Mouse (Mus musculus): ENCODE results near the gene Gse1.
A peak's percentile ranks its signal among the peaks of the same experiment; 100 is the strongest.

Gene Gse1

DNA sequence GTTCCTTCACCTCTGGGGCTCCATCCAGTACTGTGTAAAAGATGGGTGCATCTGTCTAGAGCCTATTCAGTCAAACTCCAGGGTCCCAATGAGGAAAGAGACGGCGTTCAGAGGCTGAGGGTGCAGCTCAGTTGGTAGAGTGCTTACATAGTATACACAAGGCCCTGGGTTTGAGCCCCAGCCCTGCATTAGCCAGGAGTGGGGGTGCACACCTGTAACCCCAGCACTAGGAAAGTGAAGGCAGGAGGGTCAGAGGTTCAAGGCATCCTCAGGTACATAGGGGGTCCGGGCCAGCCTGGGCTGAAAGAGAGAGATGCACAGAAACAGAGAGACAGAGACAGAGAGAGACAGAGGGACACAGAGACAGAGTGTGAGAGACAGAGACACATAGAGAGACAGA lies 15.0 kb upstream of the Gse1 start:
- DNase-seq: no peak

DNA sequence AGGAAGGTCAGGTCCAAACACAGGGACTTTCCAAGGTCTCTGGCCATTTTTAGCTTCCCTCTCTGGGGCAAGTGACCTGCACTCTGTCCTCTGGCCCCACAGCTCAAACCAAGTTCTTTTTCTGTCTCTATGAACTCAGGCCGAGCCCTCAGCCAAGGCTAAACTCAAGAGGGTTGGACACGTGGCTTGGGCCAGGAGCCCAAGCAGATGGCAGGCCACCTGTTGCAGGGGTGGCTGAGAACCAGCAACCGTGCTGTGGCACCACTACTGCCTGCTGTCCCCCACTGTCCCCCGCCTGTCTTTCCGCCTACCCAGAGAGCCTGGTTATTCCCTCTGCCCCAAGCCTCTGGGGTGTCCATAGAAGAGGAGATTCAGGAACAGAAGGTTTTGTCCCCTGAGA lies 14.3 kb upstream of the Gse1 start:
- peak; percentile 31 for DNase-seq

DNA sequence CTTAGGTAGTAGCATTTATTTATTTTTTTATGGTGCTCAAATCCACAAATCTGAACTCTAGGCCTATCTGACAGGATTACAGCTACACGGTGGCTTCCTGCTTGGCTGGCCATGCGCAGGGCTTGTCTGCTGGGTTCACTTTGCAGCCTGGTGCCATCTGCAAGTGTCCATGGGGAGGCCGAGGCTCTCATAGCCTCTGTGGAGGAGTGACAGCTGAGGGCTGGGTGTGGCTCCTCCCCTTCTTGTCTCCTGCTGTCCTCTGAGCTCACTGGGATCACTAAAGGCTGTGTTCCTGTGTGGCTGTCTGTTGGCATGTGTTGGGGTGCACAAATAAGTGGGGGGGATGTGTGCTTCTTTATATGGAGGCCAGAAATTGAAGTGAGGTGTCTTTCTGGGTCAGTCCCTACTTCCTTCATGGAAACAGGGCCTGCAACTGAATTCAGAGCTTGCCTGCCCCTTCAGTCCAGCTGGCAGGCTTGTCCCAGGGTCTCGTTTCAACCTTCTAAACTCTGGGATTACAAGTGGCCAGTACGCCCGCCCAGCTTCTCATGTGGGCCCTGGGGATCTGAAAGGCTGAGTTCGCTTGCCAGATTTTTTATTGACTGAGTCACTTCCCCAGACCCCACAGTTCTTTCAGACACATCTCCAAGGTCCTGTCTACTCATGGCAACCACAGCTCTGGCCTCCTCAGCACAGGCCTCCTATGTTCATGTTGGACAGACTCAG lies 12.7 kb upstream of the Gse1 start:
- DNase-seq: no peak

DNA sequence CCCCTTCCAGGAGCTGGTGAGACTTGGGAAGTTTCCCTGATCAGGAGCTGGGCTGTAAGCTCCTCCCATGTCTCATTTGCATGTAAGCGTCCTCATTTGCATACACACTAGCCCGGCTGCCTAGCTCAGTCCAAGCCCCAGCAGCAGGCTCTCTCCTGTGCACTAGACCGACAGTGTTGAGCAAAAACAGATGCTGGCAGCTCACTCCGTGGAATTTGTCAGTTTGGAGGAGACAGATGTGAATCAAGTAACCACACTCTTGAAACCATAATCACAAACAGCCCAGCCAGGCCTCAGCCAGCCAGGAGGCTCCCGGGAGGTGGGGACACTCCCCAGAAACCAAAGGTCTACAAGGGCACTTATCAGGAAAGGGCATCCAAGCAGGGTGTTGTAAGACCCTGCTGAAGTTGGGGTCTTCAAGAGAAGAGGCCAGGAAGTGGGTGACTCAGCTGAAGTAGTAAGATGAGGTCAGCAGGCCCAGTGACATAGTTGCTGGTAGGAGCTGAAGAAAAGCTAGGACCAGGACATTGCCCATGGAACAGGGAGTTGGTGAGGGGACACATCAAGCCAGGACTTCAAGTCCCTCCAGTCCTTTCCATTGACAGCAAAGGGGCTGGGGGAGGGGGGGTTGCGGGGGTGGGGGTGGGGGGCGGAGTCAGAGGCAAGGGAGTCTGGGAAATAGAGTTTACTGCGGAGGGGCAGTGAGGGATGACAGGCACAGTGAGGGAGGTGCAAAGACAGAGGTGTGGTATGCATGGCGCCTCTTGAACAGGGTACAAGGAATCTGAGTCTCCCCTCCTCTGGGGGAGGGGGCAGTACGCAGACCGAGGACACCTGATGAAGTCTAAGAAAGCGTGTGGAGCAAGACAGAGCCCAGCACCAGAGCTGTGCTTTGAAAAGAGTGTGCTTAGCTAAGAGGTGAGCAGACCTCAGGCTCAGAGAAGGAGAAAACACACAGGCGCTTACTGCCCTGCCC lies 11.1 kb upstream of the Gse1 start:
- peak; percentile 44 for DNase-seq

DNA sequence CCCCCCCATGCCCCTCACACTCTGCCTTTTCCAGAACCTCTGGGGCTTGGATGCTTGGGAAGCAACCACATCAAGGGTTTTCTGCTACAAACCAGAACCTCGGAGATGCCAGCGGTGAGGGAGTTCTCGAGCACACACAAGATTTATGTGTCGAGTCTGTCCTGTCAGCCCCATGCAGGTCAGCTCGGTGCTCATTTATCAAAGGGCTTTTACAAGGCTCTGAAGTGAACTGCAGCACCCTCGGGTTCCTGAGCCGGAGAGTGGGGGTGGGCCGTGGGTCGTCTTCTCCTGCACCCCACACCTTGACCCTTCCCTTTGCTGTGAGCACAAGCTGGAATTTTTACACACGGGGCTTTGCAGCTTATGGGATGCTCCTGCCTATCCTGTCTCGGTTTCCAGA lies 5.7 kb upstream of the Gse1 start:
- DNase-seq: no peak

DNA sequence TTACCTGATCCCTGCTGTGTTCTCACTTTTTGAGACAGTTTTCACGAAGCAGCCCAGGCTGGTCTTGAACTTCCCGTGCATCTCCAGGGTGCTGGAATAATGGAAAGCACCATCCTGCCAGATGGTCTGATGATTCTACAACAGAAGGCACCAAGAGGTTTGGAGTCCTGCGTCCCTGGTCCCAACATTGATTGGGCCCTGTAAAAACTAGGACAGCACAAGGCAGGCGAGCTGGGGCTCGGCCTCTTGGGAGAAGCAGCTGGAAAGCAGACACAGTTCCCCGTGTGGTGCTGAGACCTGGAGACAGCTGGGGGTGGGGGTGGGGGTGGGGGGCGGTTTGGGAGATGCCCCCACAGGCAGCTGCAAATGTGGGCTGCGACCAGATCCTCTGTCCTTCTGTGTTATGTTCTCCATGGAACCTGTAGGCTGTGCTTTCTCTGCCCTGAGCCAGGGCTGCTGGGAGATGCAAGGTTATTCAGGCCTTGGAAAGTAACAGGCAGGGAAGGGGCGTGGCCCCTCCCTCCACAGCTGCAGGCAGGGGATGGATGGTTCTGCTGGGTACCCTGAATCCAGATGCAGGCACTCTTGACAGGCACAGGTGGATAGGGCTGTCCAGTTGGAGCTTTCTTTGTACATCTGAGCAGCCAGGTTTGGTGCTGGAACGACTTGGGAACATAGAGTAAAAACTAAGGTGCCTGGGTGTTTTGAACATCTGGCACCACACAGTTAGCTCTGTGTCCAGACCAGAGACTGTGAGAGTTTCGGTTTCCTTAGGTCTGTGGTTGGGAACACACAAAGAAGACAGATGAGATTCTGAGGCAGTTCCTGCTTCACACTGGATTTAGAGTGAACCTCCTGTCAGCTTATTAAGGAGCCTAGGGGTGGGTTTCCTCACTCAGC lies 3.5 kb upstream of the Gse1 start:
- no peak for DNase-seq

DNA sequence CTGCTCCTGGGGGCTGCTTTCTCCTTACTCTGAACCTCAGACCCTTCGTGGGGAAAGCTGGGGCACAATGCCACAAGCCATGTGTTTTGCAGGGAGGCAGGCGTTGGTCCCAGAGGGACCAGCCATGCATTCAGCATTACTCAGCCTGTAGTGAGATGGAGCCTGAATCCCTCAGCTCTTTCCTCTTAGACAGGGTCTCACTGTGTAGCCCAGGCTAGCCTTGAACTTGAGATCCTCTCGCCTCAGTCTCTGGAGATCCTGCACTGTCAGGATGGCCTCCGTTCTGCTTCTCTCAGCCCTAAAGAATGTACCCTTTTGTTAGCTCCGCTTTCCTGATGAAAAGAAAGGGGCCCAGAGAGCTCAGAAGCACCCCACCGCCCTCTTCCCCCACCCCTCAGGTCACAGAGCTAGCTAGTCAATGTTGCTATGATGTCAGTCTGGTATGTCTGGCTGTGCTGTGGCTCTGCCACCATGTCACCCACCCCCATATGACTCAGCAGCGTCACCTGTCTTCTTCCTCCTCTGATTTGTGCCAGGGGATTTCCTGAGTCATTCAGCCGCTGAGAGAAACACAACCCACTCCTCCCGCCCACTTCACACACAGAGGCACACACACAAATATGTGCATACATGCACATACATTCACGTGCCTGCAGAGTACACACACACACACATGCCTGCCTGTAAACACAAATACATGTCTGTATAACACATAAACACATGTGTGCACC lies 2.7 kb upstream of the Gse1 start:
- no peak for DNase-seq

DNA sequence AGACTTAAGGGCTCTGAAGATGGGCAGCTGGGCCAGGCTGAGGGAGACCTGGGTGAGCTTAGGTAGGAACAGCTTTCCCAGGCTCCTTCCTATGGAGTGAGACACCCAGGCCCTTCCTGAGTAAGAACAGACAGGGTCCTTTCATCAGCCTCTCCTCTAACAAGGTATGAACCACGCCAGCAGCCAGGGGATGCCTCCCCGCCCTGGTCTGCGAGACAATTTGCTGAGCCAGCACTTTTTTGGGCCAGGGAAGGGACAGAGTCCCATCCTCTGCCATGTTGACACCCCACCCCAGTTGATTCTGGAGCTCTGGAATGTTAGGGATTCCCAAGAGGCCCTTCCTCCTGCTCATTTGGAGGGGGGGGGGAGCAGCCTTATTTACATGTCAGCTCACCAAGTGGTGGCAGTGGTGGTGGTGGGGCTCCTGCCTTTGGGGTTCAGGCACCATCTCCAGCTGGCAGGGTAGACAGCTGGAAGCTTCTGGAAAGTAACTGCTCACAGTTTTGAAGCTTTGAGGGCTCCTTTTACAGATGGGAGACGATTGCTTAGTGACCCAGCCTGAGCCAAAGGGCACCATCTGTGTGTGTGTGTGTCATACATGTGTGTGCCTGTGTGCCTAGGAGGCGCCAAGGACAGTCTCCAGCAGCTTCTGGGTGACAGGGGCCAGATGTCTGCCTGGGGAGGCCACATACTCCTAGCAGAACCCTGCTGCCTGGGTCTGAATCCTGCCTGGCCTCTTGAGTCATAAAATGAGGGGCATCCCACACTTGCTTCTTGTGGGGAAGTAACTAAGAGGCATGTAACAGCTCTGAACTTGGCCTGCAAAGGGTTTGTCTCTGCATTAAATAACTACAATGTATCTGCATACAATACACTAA lies 1.3 kb upstream of the Gse1 start:
- DNase-seq: no peak

DNA sequence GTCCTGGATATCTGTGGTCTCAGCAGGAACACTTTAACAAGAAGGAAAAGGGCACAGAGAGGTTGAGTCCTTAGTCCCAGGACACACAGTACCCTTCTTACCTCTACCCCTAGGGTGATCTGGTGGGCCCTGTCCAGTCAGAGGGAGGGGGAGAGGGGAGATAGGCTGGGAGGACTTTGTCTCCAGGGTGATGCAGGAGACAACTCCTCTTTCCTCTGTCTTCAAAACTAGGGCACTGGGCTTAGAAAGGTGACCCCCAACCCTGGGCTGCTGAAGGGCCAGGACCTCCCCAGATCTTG lies 729 bp upstream of the Gse1 start:
- no peak for DNase-seq

DNA sequence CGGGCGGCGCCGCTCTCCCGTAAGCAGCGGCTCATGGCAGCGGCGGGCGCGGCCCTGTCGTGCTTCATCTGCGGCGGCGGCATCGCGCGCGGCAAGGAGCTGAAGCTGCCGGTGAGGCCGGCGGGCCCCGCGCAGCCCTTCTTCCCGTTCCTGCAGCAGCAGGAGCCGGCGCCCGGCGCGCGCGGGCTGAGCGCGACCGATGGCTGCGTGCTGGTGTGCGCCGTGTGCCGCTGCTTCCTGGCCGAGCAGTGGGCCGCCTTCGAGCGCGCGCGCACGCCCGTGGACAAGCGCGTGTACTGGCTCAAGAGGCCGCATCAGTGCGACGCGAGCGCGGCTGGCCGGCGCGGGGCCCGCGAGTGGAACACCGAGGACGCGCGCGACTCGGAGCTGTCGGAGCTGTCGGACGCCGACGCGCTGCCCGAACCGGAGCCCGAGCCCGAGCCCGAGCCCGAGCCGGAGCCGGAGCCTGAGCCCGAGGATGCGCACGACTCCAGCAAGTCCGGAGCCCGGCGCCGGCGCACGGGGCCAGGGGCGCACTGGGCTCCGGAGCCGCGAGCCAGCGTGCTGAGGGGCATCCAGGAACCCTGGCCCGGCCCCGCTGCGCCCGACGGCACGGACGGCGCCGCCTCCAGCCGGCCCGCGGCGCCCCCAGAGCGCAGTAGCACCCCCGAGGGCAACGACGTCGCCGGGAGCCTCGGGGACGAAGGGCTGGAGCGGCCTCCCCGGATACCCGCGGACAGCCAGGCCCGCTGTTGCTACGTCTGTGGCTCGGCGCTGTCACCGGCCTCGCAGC lies 721 bp downstream of the Gse1 start:
- DNase-seq: no peak

DNA sequence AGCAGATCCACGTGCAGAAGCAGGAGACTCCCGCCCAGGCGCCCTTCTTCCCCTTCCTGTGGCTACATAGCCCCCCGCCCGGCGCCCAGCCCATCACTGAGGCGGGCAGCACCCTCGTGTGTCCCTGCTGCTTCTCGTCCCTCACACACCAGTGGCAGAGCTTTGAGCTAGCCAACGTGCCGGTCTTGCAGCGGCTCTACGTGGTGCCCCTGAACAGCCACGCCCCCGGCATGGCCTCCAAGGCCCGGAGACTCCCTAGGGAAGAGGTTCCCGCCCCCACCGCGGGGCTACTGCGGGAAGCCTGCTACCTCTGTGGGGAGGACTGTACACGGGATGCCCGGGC lies 1.3 kb downstream of the Gse1 start:
- DNase-seq: peak; percentile 28

DNA sequence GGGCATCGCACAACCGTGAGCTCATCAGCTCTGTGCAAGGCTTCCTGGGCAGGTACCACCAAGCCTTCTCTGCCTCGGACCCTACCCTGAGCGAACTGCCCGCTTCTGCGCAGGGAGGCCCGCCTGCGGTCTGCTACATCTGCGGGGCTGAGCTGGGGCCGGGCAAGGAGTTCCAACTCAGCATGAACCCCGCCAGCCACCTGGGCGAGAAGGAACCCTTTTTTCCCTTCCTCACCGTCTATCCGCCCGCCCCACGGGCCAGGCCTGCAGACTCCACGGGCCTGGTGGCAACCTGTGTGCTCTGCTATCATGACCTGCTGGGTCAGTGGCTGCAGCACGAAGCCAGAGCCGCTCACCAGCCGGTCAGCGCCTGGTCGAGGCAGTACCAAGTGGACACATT lies 1.8 kb downstream of the Gse1 start:
- DNase-seq: no peak

DNA sequence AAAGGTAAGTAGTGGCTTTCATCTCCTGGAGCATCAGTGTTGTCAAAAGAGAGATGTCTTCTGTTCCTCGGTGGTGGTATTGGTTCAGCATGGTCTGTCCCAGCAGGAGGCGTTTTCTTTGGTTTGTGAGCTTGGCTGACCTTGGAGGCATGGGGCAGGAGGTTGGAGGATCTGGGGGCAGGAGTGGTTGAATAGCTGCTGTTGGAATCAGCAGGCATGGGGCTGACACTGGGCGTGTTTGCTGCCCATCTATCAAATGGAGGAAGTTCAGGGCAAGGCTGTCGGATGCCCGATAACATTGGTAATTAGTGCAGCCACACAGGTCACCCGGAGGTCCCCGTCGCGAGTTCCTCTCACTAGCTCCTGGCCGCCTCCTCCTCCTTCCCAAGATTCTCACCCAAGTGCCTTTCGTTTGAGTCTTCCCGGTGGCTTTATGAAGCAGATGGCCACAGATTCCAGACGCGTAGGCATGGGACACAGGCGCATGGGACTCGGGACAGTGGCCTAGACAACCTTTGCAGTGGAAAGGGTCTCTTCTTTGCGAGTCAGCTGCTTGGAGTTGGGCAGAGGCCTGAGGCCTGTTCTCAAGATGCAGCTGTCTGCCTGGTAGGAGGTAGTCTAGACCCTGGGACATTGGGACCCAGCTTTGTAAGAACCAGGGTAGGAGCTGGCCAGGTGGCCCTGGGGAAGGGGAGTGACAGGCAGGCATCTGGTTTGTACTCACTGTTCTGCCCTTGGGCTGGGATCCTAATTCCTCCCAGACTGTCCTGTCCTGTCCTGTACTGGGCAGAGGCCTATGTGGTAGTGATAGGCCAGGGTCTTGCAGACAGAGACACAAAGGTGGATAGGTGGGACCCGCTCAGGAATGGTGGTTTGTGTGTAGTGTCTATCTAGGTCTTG lies 2.7 kb downstream of the Gse1 start:
- peak; percentile 65 for DNase-seq

DNA sequence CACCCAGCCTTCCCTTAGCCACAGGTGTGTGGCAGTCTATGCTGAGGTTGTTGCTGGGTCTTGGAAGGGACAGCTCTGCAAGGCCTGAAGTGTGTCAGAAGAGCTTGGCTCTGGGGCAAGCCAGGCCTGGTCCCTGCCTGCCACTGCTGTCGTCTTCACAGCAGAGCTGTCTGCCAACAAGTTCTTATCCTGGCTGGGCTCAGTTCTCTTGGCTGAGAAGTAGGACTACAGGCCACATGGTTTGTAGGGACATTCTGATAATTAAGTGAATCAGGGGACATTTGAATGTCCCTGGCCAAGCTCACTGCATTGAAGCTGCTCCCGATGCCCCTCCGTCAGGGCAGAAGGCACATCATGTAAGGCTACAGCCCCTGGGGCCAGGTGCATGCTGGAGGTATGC lies 3.6 kb downstream of the Gse1 start:
- DNase-seq: no peak

DNA sequence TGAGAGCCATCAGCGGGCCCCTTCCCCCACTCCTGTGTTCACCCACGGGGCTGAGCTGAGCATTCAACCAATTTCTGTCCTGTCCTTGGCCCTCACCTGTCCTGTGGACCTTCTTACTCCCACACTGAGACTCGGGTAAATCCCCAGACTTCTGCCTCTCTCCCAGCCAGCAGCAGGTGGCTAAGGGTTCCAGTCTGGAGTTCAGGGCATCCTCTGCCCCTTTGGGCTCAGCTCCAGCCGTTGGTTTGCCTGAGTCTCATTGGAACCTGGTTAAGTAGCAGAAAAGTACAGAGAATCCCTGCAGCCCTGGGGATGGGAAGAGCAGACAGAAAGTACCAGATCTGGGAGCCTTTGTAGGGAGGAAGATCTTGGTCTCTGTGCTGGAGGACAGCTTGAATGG lies 4.1 kb downstream of the Gse1 start:
- no peak for DNase-seq

DNA sequence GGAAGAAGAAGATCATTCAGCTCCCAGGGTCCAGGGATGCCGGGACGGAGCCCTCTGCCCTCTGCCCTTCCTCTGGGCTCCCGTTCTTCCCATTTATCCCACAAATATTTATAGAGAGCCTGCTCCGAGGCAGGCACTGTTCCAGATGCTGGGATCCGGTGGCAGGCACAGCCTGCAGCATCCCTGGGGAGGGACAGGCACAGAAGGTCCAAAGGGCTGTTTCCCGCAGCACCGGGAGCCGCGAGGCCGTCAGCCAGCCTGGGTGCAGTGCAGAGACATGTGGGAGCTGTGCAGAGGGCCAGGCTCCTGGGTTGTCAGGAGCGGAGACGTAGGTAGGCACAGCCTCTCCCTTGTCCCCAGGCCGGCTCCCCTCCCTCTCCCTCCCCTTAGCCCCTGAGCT lies 4.7 kb downstream of the Gse1 start:
- peak; percentile 28 for DNase-seq

DNA sequence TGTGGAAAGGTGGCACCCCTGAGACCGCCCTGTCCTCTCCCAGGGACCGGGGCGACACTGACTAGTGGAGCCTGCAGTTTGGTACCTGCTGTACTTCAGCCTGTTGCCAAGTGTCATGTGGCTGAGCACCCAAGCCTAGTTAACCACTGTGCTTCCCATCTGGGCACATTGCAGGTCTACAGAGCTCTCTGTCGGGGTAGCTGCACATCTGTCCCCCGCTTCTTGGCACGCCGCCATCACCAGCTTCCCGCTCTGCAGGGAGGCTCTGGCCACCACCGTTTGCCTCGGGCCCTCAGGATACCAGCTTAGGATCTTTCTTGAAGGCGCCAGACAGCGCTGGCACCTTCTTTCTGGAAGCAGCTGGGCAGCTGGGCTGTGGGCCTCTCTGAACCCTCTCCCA lies 6.2 kb downstream of the Gse1 start:
- DNase-seq: no peak

DNA sequence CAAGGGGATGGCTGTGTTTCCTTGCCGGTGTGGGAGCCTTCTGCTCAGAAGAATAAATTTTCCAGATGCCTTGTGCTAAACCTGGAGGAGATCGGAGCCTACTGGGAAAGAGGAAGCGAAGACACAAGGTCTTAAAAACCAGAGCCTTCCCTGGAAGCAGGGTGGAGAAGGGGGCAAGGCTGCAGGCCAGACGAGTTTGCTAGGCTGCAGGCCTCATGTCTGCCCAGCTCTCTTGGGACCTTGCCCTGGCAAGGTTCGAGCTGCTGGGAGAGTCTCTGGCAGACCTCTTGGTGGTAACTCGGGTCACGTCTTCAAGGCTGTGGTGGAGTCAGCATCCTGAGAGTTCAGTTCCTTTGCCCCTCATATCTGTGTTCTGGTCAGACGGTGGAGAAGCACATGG lies 6.6 kb downstream of the Gse1 start:
- no peak for DNase-seq

DNA sequence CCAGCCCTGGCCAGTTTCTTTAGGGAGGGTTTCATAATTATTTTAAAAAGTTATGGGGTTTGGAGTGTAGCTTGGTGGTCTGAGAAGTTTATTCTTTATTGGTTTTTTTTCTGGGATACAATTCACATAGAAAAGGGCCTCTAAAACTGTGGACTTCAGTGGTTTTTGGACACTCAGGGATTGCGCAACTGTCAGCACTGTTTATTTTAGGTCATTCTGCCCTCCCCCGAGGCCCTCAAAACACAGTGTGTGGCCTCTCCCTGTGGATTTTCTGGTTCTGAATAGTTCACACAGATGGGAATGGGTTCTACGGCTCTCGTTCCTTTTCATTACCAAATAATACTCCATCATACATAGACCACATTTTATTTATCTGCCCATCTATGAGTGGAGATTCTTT lies 15.0 kb downstream of the Gse1 start:
- DNase-seq: no peak

DNA sequence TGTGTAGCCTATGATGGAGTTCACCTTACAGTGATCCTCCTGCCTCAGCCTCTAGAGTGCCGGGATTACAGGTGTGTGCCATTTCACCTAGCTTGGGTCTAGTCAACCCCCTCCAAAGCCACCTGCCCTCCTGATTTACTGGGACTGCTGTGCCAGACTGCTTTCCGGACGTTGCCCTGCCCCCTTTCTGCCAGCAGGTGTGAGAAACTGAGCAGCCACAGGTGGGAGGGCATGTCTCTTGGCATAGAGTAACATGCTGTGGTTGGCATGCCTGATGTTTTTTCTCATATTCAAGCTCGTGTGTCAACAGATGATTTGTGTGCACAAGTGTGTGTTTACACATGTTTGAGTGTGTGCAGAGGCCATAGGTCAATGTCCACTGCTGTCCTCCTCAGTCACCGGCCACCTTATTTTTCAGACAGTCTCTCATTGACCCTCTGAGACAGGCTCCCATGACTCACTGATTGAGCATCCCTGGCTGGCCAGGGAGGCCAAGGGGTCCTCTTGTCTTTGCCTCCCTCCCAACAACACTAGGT lies 15.7 kb downstream of the Gse1 start:
- DNase-seq: no peak

Measured in kidney, adult 11 months (tissue).